Mouse (Mus musculus) ZHBTc4 (cell line): ENCODE data around the gene Ppp1r9b.

Source experiments
- DNase-seq: peaks from one replicate; pipeline ENCODE4 v3.0.0-alpha.2; 2011; ENCODE audit warnings: low read depth, low spot score

The Ppp1r9b gene

DNA sequence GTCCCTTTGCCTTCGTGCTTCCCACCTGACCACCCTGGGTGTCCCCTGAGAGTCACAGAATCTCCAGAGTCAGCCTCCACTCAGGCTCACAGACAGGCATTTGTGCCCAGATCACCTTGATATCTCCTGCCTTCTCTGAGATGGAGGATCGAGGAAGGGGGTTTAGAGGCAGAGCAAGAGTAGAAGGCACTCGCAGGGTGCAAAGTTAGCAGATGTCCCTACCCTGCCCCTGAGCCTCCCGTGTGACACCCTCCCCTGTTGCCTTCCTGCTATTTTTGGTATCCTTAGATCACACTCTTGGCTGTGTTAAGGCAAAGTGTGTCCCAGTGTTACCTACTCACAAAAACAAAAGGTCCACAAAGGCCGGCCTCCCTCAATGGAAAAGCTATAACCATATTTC lies 14.6 kb upstream of the Ppp1r9b start, which contains the start of gene Sgca:
TSS of gene Sgca (minus strand) at position 129 of the 400 bp plus-strand sequence.
- no peak for DNase-seq

DNA sequence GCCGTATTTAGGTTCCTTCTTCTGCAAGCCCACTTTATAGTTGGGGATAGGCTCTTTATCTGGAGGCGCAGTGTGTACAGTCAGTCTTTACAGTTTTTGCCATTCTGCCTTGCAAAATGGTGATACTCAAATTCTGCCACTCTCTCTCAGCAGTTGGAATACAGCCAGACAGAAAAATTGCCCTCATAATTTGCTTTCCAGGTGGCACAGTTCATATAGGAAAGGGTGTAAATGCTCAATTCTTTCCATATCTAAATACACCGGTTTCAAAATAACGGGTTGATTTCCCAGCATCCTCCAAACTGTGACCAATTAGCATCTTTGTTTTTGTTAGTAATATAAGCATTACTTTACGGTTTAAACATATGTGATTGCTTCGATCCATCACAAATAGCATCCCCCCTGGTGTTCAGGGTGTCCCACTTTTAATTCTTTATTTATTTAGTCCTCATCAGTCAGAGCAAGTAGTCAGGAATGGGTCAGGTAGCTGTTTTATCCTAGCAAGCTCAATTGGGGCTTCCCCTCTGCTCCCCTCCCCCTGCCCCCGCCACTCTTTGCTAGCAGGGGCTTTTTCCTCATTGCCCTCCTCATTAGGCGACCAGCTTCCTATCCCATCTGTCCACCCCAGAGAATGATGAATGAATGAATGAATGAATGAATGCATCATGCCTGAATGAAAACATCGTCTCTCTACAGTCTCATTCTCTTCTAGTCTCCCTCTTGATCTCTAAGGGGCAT lies 12.5 kb upstream of the Ppp1r9b start:
- no peak for DNase-seq

DNA sequence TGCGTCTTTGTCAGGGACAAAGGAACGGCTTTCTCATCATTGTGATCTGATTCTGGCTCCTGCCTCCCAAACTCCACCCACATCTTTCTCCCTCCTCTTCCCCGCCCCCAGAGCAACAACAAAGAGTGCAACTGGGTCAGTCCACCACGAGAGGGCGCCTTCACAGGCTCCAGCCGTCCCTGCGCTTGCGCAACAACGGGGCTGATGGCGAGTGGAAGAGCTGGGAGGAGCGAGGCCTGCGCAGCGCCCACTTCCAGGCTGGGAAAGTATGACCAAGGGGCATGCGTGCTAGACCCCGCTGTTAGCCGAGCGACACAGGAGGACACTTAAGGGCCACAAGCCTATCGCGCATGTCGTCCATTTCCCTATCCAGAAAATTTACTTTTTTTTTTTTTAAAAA lies 11.9 kb upstream of the Ppp1r9b start:
- DNase-seq, result peak; percentile 96

DNA sequence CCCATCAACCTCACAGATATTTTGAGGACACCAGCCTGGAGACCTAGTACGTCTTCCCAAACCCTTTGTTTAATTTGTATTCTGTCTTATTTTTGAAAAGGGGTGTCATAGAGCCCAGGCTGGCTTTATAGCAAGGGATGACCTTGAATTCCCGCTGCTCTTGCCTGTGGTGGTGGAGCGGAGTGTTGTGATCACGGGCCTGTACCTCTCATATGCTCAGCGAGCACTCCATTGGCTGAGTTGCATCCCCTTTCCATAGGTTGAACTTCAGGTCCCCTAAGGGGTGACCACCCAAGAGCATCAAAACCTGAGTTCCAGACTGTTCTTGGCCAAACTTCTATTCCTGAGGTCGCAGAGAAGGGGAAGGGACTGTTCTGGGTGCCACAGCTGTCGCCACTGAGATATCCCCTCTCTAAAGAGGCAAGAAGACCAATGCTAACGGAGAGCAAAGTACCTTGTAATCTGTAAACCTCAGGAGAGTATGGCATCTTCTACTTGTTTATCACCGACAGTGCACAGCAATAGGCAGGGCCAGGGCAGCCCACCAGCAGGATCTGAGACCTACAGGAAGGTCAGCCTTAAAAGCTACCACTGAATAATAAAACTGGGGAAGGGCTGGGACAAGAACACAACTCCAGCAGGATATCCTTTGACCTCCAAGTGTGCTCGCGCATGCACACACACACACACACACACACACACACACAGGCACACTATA lies 11.2 kb upstream of the Ppp1r9b start:
- no peak for DNase-seq

DNA sequence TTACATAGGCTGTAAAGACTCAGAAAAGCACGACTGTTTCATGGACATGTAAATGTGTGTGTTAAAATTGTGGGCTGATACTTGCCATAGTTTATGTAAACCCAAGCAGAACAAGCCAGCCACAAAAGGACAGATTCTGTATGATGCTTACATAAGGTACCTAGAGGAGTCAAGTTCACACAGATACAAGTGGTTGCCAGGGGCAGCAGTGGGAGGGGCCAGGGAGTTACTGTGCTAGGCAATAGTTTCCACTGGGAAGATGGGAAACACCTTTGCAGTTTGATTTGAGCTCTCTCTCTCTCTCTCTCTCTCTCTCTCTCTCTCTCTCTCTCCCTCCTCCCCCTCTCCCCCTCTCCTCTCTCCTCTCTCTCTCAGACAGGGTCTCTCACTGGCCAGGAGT lies 5.7 kb upstream of the Ppp1r9b start:
- no peak for DNase-seq

DNA sequence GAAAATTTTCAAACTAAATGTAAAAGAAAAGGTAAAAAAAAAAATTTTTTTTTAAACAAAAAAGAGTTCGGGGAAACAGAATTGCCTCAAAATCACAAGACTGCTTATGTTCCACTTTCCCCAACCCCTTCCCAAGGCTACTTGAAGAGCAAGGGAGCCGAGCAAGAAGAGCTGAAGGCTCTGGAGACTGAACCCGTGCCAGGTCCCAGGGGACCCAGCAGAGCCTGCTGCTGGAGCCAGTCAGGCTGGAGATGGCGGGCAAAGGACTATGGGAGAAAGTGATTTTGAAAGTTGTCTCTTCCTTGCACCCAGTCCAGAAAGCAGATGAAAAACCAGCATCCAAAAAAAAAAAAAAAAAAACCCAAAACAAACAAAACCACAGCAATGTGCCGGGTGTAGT lies 5.0 kb upstream of the Ppp1r9b start:
- DNase-seq, result no peak

DNA sequence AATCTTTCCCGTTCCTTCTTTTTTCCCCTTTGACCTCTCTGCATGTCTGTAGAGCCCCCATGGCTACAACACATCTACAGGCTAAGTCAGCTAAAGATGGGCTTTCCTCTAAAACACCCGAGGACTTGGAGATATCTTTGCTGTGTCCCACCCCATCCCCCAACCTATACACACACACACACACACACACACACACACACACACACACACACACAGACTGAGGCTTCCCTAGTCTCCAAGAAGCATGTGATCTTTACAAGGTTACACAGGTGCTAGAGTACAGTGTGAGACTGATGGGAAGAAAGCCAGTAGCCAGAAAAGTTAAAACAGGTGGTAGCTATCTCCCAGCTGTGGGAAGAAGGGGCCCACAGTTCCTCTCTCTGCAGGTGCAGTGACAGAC lies 4.4 kb upstream of the Ppp1r9b start:
- no peak for DNase-seq

DNA sequence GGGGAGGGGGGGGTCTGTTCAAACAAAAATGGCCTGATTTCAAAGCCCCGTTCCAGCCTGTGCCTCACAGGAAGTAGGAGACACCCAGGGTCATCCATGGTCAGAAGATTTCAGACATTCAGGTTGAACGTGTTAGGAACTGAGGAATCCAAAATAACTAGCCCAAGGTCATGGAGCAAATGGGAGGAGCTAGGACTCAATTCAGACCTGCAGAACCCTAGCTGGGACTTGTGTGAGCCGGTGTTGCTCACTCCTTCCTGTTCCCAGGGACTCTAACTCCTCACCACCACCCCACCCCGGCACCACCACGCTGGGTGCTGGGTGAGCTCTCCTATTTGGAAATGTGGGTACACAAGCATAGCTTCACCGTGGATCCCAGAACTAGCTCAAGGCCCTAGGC lies 3.5 kb upstream of the Ppp1r9b start:
- peak; percentile 88 for DNase-seq

DNA sequence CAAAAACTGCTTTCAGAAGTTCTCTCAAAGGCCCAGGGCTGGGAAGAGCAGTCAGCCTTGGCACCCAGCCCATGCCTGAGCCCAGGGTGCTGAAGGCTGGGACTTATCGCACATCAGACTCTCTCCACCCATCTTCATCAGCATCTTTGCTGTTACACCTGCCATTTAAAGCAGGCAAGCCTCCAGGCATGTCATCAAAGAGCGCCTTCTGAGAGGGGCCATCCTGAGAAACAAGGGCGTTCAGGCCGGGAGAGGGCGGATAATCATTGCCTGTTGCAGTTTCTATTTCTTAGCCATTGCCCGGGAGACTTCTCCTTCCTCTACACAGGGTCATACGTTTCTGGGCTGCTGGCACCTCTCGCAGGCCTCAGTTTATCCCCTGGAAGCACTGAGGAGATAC lies 3.0 kb upstream of the Ppp1r9b start:
- peak; percentile 73 for DNase-seq

DNA sequence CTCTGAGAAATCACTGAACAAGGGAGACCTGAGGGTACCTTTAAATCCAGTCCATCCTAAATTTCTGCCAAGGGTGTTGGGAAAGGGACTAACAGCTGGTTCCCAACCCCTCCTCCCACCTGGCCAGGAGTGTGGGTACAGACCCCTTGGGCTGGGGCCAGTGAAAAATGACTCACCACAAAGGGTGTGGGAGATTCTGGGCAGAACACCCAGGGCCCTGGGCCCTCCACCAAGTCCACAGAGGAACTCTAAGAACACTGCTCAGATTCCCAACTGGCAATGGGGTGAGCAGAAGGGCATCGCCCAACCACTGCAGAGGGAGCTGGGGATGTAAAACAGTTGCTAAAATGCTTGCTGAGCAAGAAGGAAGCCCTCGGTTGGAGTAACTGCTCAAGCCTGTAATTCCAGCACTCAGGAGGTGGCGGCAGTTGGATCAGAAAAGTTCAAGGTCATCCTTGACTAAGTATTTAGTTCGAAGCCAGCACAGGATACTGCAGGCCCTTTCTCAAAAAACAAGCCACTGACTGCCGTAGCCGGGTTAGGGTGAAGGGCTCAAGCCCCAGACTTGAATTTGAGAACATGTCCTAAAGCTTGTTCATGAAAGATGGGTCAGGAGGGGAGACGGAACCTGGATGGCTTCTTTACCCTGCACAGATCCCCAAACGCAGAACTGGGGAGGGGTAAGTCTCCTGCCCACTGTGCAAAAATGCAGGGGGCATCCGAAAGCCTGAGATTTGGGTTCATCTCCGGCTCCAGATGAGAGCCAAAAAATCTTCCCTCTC lies 1.9 kb upstream of the Ppp1r9b start:
- DNase-seq, result no peak

DNA sequence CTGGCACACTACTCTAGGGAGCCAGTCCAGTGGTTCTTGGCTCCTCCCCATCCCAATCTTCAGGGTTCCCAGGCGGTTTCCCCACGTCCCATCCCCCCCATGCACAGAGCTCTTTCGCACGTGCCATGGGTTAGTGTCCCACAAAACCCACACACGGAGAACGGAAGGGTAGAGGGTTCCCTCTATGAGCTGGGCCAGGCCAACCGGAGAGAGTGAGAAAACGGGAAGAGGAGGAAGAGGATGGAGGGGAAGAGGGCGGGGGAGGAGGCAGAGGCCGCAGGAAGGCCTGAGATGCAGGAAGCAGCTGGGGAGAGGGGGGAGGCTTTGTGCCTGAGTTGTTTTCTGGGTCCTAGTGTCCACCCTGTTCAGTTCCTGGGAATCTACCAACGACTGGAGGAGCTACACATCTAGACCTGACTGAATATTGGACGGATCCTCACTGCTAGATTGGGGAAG lies 1.2 kb upstream of the Ppp1r9b start:
- peak; percentile 90 for DNase-seq

DNA sequence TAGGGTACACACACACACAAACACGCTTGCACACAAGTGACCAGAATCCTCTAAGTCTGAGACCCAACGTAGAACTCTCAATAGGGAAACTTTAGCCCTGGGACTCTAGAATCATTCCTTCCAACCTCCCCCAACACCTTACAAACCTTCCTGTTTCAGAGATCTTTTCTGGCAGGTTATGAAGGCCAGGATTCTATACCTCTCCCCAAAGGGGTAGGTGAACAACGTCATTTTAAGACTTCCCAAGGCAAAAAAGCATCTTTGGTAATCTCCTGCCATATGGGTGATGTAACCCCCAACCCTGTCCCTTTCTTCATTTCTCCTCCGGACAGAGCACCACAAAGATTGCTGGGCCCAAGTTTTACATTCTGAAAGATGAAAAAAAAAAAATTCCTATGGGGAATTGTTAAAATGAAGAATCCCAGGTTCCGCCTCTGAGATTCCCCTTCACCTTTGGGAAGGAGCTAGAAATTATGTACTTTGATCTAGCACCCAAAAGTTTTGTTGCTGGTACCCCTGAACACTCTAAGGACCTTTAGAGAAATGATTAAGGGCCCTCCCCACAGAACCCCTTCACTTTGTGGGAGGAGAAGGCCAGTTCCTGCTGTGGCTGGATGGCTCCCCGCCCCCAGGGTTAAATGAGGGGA lies 610 bp upstream of the Ppp1r9b start:
- DNase-seq, result no peak

DNA sequence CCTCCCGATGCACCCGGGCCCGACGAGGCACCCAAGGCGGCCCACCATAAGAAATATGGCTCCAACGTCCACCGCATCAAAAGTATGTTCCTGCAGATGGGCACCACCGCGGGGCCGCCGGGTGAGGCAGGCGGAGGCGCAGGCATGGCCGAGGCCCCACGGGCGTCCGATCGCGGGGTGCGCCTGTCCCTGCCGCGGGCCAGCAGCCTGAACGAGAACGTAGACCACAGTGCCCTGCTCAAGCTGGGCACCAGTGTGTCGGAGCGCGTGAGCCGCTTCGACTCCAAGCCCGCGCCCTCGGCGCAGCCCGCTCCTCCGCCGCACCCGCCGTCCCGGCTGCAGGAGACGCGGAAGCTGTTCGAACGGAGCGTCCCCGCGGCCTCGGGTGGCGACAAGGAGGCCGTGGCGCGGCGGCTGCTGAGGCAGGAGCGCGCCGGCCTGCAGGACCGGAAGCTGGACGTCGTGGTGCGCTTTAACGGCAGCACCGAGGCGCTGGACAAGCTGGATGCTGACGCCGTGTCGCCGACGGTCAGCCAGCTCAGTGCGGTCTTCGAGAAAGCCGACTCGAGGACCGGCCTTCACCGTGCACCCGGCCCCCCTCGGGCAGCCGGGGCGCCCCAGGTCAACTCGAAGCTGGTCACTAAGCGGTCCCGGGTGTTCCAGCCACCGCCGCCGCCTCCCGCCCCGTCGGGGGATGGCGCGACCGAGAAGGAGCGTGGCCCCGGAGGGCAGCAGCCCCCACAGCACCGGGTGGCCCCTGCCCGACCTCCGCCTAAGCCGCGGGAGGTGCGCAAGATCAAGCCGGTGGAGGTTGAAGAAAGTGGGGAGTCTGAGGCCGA lies 1.0 kb downstream of the Ppp1r9b start:
- no peak for DNase-seq

DNA sequence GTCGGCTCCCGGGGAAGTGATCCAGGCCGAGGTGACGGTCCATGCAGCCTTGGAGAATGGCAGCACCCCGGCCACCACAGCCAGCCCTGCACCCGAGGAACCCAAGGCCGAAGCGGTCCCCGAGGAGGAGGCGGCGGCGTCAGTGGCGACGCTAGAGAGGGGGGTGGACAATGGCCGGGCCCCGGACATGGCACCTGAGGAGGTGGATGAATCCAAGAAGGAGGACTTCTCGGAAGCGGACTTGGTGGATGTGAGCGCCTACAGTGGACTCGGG lies 1.6 kb downstream of the Ppp1r9b start:
- no peak for DNase-seq

DNA sequence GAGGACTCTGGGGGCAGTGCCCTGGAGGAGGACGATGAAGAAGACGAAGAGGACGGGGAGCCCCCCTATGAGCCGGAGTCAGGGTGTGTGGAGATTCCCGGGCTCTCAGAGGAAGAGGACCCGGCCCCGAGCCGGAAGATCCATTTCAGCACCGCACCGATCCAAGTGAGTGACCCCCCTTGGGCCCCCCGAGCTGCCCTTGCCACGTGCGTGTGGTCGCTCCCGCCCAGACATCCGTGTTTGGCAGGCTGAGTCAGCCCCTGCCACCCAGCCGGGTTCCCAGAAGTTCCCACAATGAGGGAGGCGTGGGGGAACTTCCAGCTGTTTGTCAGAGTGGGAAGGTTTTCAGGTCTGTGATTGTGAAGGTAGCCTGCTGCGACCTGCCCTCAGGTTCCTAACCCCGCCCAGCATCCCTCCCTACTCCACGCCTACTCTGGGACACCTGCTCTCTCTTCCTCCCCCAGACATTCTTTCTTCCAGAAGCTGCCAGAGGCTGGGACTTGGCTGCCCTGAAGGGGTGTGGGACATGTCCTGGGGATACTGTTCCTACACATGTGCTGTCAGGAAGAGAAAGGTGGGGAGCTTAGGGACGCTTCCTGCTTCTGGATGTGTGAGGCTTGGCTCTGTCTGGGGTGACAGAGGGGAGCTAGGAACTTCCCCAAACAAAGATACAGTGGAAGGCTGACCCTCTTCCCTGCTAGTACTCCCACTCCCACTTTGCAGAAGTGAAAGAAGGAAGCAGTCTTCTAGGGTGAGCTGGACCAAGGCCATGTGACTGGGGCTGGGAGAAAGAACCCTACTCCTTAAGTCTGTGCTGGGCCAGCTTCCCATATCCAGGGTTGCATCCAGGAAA lies 2.1 kb downstream of the Ppp1r9b start:
- DNase-seq, result peak; percentile 90

DNA sequence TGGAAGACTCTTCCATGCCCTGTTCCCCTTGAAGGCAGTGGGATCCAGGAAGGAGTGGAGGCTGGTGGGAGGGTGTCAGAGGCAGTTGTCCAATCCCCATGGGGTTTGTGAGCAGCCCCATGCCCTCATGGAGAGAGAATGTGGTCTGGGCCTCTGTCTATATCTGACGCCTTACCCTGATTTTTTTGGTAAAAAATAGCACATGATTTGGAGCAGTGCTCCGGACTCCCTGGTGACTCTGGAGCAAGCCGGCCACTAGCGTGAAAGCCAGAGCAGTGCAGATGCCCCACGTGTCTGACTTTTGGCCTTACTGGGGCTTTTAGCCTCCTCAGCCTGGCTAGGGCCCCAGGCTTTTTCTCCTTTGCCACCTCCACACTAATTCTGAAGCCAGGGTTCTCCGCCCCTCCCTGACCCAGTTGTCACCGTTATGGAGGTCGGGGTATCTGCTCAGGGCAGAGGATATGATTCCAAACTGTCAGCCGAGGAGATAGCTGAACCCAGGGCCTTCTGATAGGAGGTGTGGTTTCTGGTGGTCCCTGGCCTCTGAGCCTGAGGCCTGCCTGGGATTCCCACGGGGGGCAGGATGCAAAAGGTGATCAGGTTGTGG lies 3.5 kb downstream of the Ppp1r9b start:
- no peak for DNase-seq

DNA sequence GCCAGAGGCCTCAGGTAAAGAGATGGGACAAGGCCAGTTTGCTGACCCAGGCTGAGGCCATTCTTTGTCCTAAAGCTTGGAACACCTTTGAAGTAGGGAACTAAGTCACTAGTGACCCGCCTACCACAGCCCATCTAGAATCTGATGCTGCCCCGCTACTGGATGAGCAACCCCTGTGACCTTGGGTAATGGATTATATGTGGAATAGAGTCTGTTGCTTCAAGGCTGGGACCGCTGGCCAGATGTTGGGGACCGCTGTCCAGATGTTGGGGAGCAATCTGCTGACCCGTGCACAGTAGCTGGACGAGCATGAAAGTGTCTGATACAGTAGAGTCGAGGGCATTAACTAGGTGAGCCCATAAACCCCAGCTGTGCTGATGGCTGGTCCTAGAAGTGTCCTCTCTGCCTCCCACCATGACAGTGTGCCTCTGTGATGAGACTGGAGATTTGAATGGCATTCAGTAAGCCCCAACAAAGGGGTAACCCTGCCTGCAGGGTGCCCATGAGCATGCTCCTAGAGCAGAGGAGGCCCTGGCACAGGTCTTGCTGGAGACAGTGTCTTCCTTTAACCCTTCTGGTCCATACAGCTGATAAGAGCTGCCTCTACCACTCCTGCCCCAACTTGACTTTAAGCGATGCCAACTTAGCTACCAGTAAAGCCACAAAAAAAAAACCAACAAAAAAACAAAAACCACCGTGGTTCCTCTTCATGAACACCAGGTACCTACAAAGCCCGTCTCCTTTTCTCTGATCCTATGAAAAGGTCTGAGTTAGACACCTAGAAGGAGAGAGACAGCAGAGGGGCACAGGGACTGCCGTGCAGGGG lies 4.3 kb downstream of the Ppp1r9b start:
- no peak for DNase-seq

DNA sequence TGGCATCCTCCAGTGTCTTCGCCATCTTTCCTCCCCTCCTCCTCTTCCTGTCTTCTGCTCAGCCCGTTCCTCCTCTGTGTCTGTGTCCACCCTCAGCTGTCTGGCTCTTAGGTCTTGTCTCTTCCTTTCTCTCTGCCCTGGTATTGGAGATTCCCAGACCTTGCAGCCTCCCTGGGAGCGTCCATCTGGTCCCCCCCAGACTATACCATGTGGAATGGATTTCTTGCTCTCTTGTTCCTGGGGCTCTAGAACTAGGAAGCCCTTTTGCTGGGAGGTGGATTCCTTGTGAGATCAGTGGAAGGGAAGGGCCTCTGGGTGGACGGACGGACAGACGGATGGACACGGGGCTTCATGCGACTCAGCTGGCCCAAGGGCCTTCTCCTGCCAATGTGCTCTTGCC lies 5.3 kb downstream of the Ppp1r9b start:
- no peak for DNase-seq

DNA sequence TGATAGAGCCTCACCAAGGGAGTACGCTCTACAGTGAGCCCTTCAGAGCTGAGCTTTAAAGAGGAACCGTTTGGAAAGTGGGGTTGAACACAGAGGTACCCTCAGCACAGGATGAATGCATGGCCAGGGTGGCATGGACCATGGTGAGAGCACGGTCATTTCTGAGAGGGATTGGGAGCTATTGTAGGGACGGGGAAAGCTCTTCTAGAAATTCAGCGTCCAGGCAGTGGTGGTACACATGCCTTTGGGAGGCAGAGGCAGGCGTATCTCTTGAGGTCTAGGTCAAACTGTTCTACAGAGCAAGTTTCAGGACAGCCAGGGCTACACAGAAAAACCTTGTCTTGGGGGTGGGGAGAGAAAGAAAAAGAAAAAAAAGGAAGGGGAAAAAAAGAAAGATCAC lies 6.1 kb downstream of the Ppp1r9b start:
- no peak for DNase-seq
